Mouse (Mus musculus) hematopoietic stem cell, adult 5-6 weeks (primary cell): Measurements from ENCODE around the gene Ndufc2. TPM values are rescaled to one million over a fixed set of nuclear protein-coding genes. Genes with fewer than 3 reads are reported as not detected.

Experiments used
- ATAC-seq, 2 experiments: fragments of 125-278 bp in 1 of 2; replicated peaks in 1 of 2; 2 replicates each; pipeline ENCODE4 v1.8.0; 2016 to 2017; ENCODE audit warnings: inconsistent platforms in 2 of 2, mild to moderate bottlenecking in 2 of 2, moderate number of reproducible peaks in 2 of 2, low read depth in 1 of 2, moderate TSS enrichment in 1 of 2; ENCODE audit not compliant: low FRiP score in 2 of 2, poor library complexity in 2 of 2, severe bottlenecking in 2 of 2, insufficient read depth in 1 of 2, low TSS enrichment in 1 of 2
- total RNA-seq: library from RNA; stranded (forward); fragments of 172-1452, 232-1000 nt; gene quantifications from 2 replicates; pipeline ENCODE4 v1.2.3, GENCODE M21; 2017

The Ndufc2 gene
- total RNA-seq = 203 and 317 TPM in 2 replicates

DNA sequence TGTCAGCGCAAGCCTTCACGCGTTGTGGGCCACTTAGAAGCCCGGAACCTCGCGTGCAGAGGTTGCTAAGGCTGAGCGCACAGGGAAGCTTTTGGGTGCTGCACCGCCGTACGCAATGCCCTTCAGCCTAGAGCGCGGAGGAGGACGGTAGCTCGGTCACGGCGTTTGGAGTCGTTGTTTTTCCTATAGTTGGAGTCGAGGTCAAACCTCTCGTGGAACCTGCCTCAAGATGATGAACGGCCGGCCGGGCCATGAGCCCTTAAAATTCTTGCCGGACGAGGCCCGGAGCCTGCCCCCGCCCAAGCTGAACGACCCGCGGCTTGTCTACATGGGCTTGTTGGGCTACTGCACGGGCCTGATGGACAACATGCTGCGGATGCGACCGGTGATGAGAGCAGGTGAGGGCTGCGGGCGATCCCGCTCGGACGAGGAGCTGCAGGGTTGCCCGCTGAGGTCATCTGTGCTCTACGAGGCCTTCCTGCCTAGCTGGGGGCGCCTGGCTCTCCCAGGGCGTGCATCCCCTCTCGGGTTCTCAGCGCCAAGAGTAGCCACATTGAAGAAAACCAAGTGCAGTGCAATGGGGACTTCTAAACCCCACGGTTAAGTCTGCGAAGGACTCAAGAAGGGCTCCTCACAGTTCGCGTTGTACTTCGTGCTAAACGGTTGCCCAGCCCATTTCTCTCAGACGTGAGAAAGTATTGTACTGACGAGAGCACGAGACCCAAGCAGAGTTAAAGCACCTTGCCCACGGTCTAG, at the start of gene Ndufc2:
TSS of gene Ndufc2 (plus strand) at position 44 of the 756 bp plus-strand sequence.
- ATAC-seq = peak; percentile 90 to 98

DNA sequence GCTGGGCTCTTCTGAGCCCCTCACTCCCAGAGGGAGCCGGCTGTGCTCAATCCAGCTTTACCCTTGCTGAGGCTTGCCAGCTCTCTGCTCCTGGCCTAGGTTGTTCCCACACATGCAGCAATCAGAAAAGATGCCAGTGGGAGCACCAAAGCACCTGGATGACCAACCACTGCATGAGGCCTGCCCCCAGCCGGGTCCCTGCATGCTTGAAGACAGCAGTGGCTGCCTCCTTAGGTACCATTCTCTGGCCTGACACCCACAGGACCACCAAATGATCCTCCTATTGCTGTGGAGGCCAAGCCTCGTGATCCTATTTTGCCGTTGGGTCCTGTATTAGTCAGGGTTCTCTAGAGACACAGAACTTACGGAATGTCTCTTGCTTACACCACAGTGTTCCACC, 48.9 kb upstream of the Ndufc2 start:
- ATAC-seq = no peak

DNA sequence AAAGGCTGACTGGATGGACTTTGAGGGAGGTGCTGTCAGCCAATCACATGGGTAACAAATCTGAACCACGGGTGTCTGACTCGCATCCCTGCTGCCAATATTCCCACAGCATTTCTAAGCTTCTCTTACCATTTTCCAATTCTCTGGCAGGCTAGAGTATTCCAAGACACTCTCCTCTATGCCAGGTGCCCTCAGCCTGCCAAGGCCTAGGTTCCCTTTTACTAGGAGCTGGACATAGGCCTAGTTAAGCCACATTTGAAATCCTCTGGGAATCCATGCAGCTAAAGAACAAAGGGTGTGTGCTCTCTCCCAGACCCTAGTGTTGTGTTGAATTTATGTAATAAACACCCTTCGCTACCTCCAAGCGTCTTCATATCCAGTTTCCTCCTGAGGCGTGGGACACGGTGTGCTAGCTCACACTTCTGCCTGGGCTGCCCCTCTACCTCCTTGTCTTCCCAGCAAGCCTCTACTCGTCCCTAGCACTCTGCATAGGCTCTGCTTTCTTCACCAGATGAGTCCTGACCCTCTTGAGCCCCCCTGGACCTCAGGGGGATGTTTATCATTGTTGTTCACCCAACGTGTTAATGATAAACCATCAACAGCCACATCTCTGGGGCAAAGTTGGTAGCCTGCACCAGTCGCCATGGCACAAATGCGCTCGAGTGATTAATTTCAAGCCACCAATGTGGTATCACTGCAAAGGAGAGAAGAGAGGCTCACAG, 47.9 kb upstream of the Ndufc2 start:
- ATAC-seq = no peak

DNA sequence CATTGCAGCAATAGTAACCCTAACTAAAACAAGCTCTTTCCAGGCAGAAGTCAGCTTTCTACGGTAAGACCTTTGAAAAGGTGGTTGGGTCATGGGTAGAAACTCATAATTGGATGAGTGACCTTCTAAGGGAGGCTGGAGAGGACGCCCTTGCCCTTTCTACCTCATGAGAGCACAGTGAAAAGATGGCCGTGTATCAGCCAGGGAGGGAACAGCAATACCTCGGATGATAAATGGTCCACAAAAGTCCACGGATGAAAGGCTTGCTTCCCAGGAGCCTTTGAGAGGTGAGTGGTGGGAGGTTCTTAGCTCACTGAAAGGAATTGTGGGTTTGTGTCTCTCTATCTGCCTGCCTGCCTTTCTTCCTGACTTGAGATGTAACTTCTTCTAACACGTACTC, 46.4 kb upstream of the Ndufc2 start:
- no peak for ATAC-seq

DNA sequence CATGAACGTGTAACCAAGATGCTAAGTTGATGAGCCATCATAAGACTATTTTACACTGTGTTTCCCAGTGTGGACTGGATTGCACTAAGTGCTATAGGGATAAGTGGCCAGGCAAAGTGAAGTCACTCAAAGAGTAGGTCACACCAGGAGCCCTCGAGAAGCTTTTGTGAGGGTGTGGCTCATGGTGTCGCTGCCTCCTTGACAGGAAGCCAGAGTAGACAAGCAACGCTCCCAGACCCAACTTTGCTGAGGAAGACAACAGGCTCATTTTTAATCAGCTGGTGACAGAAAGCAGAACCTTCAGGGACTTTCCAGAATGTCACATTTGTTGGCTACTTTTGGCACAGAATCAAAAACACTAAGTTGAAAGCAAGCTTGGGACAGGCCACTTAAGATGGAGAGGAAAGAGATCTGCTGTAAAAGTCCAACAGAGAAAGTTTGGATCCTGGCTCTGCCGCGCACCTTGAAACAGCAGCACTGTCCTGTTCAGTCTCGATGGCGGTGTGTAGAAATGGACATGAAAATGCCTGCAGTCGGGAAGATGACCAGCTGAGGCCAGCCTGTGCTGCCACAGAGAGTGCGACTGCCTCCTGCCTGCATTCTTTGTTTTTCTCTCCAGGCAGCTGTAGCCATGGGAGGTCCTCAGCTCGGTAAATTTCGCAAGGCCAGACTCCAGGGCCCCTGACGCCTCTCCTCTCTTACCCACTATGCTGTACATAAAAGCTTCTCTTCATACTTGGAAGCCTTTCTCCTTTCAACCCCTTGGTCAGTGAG, 44.5 kb upstream of the Ndufc2 start:
- peak; percentile 62 to 67 for ATAC-seq

DNA sequence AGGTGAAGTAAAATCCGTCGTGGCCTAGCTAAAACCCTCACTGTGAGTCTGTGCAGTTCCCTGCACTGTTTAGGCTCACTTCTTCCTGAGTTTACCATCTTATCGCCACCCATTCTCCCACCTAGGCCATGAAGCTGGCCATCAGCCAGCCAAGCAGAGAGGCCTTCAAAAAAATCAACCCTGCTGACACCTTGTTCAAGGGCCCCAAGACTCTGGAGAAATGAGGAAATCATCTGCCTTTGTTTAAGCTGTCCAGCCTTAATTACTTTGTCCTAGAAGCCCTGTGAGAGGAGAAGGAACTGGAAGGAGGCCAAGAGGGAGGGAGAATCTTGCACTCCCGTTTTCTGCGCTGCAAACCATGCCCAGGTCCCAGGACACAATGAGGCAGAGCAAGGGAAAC, 43.5 kb upstream of the Ndufc2 start:
- ATAC-seq = 0 out of 4 replicates have a peak, but pooled peaks of 1 of the 2 experiments have one; percentile 24

DNA sequence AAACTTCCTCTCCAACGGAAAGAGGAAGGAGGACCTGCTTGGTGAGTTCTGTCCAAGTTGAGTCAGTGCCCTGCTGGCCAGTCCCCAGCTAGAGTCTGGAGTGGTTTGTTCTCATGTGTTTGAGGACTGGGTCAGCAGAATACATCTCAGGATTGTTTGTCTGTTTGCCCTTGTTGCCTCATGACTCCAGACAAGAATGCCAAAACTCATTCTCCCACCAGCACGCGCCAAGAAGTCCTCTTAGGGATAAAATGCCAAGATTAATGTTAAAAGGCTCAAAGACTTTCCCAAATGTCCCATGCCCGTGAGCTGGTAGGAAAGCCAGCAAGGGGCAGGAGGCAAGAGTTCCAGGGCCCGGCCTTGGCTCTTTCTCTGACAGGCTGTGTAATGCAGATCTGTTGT, 42.9 kb upstream of the Ndufc2 start:
- ATAC-seq = no peak

DNA sequence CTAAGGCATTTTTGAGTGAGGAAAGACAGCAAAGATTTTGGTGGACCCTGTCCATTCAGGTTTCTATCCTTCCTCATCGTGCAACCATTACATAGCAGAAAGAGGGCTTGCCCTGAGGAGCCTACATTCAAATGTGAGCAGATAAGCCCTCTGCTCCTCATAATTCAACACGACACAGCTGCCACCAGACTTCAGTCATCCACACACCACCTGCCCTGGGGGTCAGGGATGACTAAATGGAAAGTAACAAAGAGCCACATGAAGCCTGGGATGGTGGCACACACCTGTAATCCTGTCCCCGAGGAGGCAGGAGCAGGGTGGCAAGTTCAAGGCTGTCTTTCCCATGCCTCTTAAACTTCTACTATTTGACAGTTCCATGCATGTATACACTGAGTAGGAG, 42.0 kb upstream of the Ndufc2 start:
- no peak for ATAC-seq

DNA sequence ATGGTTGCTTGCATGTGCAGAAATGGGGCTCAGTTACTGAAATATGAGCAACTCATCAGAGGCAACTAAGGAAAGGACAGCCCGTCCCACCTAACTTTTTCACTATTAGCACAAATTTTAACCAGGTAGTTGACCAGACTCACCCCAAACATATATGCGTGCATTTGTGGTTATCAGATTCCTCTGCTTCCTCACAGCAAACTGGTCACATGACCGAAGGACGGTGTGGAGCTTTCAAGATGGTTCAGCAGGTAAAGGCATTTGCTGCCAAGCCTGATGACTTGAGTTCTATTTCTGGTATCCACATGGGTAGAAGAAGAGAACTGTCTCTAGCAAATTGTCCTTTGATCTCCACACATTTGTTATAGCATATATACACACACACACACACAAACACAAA, 41.5 kb upstream of the Ndufc2 start:
- no peak for ATAC-seq

DNA sequence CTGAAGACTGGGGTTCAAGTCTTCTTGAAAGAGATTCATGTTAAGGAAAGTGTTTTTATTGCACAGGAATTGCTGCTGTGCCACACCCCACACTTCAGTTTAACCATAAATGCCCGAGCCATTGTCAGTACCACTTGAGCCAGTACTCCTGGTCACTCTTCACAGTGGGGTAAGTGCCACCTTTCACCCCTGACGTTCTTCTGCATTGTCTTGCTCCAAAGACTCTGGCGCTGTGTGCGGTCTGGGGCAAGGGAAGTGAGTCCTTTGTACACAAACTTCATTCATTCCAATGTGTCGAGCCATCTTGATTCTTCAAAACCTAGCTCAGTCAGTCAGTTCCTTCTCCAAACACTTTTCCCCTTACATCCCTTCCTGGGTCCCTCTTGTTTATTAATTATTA, 39.6 kb upstream of the Ndufc2 start:
- ATAC-seq = no peak

DNA sequence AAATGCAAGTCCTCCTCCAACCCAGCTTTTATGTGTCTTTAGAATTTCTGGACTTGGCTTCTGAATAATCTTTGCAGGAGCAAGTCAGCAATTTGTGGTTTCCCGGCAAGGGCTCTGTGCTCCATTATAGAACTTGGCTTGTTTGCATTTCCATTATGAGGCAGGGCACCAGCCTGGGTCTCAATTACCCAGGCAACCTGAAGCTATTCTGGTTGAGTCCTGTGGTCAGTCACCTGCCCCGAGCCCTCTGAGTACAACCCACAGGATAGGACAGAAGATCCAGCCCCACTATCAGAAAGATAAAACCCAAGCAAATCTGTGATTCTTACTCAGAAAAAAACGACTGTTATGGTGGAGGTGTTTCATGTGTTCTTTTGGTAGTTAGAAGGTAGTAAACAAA, 38.8 kb upstream of the Ndufc2 start:
- ATAC-seq = no peak

DNA sequence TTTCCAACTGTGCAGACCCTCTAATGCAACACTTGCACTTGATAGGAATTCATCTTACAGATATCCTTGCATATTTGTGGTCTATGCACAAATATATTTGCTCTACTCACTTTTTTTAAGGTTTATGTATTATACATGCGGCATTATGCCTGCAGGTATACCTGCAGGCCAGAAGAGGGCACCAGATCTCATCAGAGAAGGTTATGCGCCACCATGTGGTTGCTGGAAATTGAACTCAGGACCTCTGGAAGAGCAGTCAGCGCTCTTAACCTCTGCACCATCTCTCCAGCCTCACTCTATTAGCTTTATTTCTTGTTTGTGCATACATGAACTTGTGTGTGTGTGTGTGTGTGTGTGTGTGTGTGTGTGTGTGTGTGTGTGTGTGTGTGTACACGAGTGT, 38.3 kb upstream of the Ndufc2 start:
- no peak; a peak in 1 of 4 replicates for ATAC-seq

DNA sequence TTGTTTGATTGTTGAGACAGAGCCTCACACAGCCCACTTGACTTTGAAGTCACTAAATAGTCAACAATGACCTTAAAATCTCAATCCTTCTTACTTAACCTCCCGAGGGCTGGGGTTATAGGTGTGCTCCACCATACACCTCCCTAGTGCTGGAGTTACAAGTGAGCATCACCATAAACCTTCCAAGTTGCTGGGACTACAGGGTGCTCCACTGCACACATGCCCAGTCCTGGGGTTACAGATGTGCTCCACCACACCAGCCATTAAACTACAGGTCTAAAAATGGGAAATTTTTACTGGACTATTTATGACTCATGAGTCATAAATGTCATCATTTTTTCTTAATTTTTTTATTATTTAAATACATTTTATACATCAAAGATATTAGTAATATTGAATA, 33.9 kb upstream of the Ndufc2 start:
- no peak for ATAC-seq

DNA sequence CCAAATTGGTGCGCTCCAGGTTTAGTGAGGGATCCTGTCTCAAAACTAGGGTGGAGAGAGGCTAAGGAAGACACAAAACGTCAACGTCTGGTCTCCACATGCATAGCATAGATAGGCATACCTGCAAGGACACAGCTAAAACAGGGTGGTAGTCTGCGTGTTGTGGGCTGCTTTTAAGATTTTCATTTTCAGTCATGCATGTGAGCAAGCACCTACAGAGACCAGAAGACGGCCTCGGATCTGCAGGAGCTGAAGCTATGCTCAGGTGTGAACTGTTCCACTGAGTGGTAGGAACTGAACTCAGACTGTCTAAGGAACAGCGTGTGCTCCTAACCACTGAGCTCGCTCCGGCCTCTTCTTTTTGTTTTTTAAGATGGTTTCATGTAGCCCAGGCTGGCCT, 24.7 kb upstream of the Ndufc2 start:
- no peak for ATAC-seq

DNA sequence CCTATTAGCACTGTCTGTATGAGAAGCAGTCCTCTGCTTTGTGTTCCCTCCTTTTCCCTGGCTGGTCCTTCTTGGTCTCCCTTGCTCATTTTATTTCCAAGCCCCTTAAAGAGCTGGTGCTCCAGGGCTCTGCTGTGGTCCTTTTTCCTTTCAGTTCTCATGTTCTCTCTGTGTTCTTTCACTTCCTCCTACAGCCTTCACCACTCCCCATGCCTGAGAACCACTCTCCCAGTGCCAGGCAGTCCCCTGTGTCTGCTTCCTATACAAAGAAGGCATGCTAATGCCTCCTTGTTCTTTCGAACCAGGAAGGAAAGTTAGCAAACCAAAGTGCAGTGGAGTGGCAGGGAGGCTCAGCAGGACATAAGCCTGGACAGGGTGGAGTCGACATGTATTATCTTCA, 23.9 kb upstream of the Ndufc2 start:
- ATAC-seq = no peak

DNA sequence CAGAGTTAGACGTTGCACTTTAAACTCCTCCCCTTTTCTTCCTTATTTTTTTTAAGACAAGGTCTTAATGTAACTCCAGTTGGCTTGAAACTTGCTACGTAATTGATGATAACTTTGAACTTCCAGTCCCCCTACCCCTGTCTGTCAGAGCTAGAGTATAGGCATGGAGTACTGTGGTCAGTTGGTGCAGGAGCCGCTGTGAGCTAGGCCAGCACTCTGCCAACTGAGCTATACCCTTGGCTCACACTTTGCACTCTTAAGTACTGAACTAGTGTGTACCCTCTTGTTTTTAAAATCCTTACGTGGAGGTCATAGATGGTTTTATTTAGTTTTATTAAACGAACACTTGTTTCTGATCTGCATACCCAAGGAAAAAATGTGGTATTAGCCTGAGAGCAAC, 20.5 kb upstream of the Ndufc2 start:
- ATAC-seq = no peak

DNA sequence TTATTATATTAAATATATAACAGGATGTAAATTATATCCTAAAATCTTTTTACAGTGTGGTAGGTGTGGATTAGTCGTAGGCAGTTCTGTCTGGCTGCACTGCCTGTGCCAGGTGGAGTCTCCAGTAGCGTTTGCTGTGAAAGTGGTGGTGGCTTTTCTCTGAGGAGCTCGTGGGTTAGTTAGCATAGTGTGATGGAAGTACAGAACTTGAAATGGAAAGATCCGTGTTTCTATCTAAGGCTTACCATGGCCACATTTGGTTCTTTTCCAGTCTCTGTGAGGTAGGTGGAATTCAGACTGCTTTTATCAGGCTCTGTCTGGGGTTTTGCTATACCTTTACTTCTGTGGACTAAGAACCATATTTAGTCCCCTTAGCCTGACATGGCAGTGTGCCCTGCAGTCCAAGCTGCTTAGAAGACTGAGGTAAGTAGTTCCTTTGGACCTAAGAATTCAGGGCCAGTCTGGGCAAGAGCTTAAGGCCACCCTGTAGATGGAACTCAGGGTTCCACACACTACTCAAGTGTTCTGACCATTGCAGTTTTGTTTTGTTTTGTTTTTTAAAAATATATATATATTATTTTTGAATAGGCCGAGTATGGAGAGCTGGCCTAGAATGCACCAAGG, 19.2 kb upstream of the Ndufc2 start:
- ATAC-seq = no peak

DNA sequence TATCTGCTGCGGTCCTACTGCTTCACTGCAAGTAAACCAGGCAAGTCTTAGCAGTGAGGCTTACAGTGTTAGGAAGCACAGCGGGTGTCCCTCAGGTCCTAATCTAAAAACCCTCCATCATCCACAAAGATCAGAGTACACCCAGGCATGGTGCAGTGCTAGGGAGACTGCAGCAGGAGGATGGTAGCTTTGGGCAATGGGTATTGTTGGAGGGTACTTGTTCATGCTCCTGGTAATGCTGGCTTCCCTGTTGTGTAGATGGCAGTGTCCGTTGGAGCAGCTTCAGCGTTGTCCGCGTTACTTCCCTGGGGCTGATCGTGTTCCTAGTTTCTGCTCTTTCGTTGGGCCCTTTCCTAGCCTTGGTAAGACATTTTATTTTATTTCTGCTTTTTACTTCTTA, 17.1 kb upstream of the Ndufc2 start:
- no peak for ATAC-seq
